Mouse (Mus musculus): ENCODE results near the gene Ephb1. TPM values are rescaled to one million over a fixed set of nuclear protein-coding genes. Genes with fewer than 3 reads are reported as not detected.

Gene Ephb1
- polyA plus RNA-seq, 1 experiment from 2014 or later, result 18.8 TPM

DNA sequence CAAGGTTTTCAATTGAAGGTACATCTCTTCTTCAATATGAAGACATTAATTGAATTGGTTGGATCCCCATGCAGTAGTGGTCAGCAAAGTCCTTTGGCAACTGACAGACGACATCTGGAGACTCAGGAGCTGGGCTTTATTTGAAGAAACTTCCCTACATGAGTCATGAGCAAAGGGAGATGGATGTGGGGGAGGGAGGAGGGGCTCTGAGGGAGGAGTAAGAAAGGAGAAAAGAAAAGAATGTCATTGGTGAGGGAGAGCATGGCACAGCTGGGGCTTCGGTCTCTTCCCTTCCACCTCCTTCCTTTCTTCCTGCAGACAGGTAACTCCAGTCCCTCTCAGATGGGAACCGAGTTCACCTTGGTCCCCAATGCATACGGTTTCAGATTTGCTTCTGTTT, 431.6 kb downstream of the Ephb1 start:
- H3K27ac ChIP-seq (ENCODE audit: low read depth, low read length), result no peak overlapping the region
- H3K36me3 ChIP-seq (ENCODE audit: control insufficient read depth, insufficient read depth, low read length), result no peaks in the 10 kb centered on the region
- no peaks in the 10 kb centered on the region for H3K27me3 ChIP-seq (ENCODE audit: control insufficient read depth, insufficient read depth, low read length)
- H3K9me3 ChIP-seq (ENCODE audit: control insufficient read depth, low read length), result no peaks in the 10 kb centered on the region
- H3K4me2 ChIP-seq, result no peak overlapping the region
- peak; percentile 64 for DNase-seq (ENCODE audit: low spot score, missing footprints)
- no peaks in the 10 kb centered on the region for H3K4me1 ChIP-seq (ENCODE audit: control insufficient read depth, insufficient read depth, low read length)
- WGBS, result 82% methylated on average over 4 of the region's 4 CpGs
- no peak overlapping the region for H3K4me3 ChIP-seq (ENCODE audit: low read depth, low read length)
- no peak for ATAC-seq (ENCODE audit: low FRiP score)
- no peak overlapping the region for H3K9ac ChIP-seq (ENCODE audit: low read length)

- no peaks in the 10 kb centered on the region for H3K9me3 ChIP-seq (ENCODE audit: control insufficient read depth, low read length)
- H3K4me1 ChIP-seq (ENCODE audit: control insufficient read depth, insufficient read depth, low read length), result no peaks in the 10 kb centered on the region
- H3K4me3 ChIP-seq (ENCODE audit: low read depth, low read length), result no peak overlapping the region
- H3K36me3 ChIP-seq (ENCODE audit: control insufficient read depth, insufficient read depth, low read length), result no peaks in the 10 kb centered on the region
- ATAC-seq (ENCODE audit: low FRiP score) (no peak), DNase-seq (ENCODE audit: low spot score, missing footprints) (peak; percentile 35)
- H3K9ac ChIP-seq (ENCODE audit: low read length), result no peak overlapping the region
- no peak overlapping the region for H3K4me2 ChIP-seq
- H3K27ac ChIP-seq (ENCODE audit: low read depth, low read length), result no peak overlapping the region
- H3K27me3 ChIP-seq (ENCODE audit: control insufficient read depth, insufficient read depth, low read length), result no peaks in the 10 kb centered on the region
- WGBS, result 84% methylated on average over 5 of the region's 5 CpGs
Observed at GRCm38 (mm10) chr9:101919324-101919723, 435.2 kb downstream of the Ephb1 start.

DNA sequence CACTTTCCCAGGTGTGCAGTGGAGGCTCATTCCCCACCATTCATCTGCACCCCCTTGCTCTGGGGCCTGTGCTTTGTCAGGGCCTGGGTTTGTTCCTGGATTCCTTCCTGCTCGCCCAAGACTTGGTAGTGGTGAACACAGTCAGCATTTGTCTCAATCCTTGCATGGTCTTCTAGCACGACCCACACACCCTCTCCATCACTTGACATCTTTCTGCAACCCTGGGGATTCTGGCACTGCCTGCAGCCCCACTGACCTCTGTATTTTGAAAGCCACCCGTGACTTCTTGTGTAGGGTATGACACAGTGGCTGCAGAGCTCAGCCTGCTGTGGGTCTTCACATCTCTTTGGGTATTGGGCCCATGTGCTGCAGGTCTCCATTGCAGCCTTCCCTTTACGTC, 435.7 kb downstream of the Ephb1 start:
- no peak for ATAC-seq (ENCODE audit: low FRiP score)
- Histone ChIP-seq H3K36me3 (ENCODE audit: control insufficient read depth, insufficient read depth, low read length) (no peaks in the 10 kb centered on the region), H3K4me1 (ENCODE audit: control insufficient read depth, insufficient read depth, low read length) (no peaks in the 10 kb centered on the region), H3K27me3 (ENCODE audit: control insufficient read depth, insufficient read depth, low read length) (no peaks in the 10 kb centered on the region), H3K4me3 (ENCODE audit: low read depth, low read length) (no peak overlapping the region), H3K4me2 (no peak overlapping the region), H3K27ac (ENCODE audit: low read depth, low read length) (no peak overlapping the region), H3K9me3 (ENCODE audit: control insufficient read depth, low read length) (no peaks in the 10 kb centered on the region), H3K9ac (ENCODE audit: low read length) (no peak overlapping the region)
- 80% methylated on average over 4 of the region's 4 CpGs for WGBS
- DNase-seq (ENCODE audit: low spot score, missing footprints), result peak; percentile 72

- WGBS, result 91% methylated on average over 2 of the region's 2 CpGs
- H3K9ac ChIP-seq (ENCODE audit: low read length), result no peak overlapping the region
- no peak overlapping the region for H3K4me3 ChIP-seq (ENCODE audit: low read depth, low read length)
- H3K27me3 ChIP-seq (ENCODE audit: control insufficient read depth, insufficient read depth, low read length), result no peaks in the 10 kb centered on the region
- no peak for ATAC-seq (ENCODE audit: low FRiP score)
- H3K9me3 ChIP-seq (ENCODE audit: control insufficient read depth, low read length), result no peaks in the 10 kb centered on the region
- no peak overlapping the region for H3K4me2 ChIP-seq
- no peaks in the 10 kb centered on the region for H3K36me3 ChIP-seq (ENCODE audit: control insufficient read depth, insufficient read depth, low read length)
- H3K27ac ChIP-seq (ENCODE audit: low read depth, low read length), result no peak overlapping the region
- no peaks in the 10 kb centered on the region for H3K4me1 ChIP-seq (ENCODE audit: control insufficient read depth, insufficient read depth, low read length)
- DNase-seq (ENCODE audit: low spot score, missing footprints), result peak; percentile 54
Observed at GRCm38 (mm10) chr9:101915082-101915481, 439.4 kb downstream of the Ephb1 start.

- H3K4me2 ChIP-seq, result no peak overlapping the region
Observed at GRCm38 (mm10) chr9:101911176-101911866, 443.2 kb downstream of the Ephb1 start.

GRCm38 (mm10) chr9:101909491-101909890, 445.0 kb downstream of the Ephb1 start:
- no peaks in the 10 kb centered on the region for H3K36me3 ChIP-seq (ENCODE audit: control insufficient read depth, insufficient read depth, low read length)
- no peaks in the 10 kb centered on the region for H3K27me3 ChIP-seq (ENCODE audit: control insufficient read depth, insufficient read depth, low read length)
- H3K4me3 ChIP-seq (ENCODE audit: low read depth, low read length), result no peak overlapping the region
- H3K27ac ChIP-seq (ENCODE audit: low read depth, low read length), result 0 out of 2 replicates have a peak overlapping the region, but pooled peaks have one; percentile 30
- no peak overlapping the region for H3K4me2 ChIP-seq
- DNase-seq (ENCODE audit: low spot score, missing footprints) (peak; percentile 85), ATAC-seq (ENCODE audit: low FRiP score) (no peak)
- 78% methylated on average over 4 of the region's 4 CpGs for WGBS
- 0 out of 2 replicates have a peak overlapping the region, but pooled peaks have one; percentile 11 for H3K9ac ChIP-seq (ENCODE audit: low read length)
- peaks cover 15% of the 10 kb centered on the region for H3K4me1 ChIP-seq (ENCODE audit: control insufficient read depth, insufficient read depth, low read length)
- H3K9me3 ChIP-seq (ENCODE audit: control insufficient read depth, low read length), result no peaks in the 10 kb centered on the region

More at GRCm38 (mm10) chr9:101911176-101911866, 443.2 kb downstream of the Ephb1 start:
- ATAC-seq (ENCODE audit: low FRiP score), result no peak
- no peak overlapping the region for H3K27ac ChIP-seq (ENCODE audit: low read depth, low read length)
- H3K4me3 ChIP-seq (ENCODE audit: low read depth, low read length), result no peak overlapping the region
- no peak for DNase-seq (ENCODE audit: low spot score, missing footprints)
- H3K27me3 ChIP-seq (ENCODE audit: control insufficient read depth, insufficient read depth, low read length), result no peaks in the 10 kb centered on the region
- WGBS, result 65% methylated on average over 9 of the region's 9 CpGs
- H3K9me3 ChIP-seq (ENCODE audit: control insufficient read depth, low read length), result no peaks in the 10 kb centered on the region
- peaks cover 15% of the 10 kb centered on the region for H3K4me1 ChIP-seq (ENCODE audit: control insufficient read depth, insufficient read depth, low read length)
- no peaks in the 10 kb centered on the region for H3K36me3 ChIP-seq (ENCODE audit: control insufficient read depth, insufficient read depth, low read length)
- no peak overlapping the region for H3K9ac ChIP-seq (ENCODE audit: low read length)

GRCm38 (mm10) chr9:101908849-101909248, 445.6 kb downstream of the Ephb1 start:
- WGBS, result 16% methylated on average over 5 of the region's 5 CpGs
- H3K27ac ChIP-seq (ENCODE audit: low read depth, low read length), result 0 out of 2 replicates have a peak overlapping the region, but pooled peaks have one; percentile 30
- DNase-seq (ENCODE audit: low spot score, missing footprints), result peak; percentile 94
- peaks cover 15% of the 10 kb centered on the region for H3K4me1 ChIP-seq (ENCODE audit: control insufficient read depth, insufficient read depth, low read length)
- H3K4me3 ChIP-seq (ENCODE audit: low read depth, low read length), result no peak overlapping the region
- no peak overlapping the region for H3K4me2 ChIP-seq
- no peaks in the 10 kb centered on the region for H3K36me3 ChIP-seq (ENCODE audit: control insufficient read depth, insufficient read depth, low read length)
- H3K27me3 ChIP-seq (ENCODE audit: control insufficient read depth, insufficient read depth, low read length), result no peaks in the 10 kb centered on the region
- no peak overlapping the region for H3K9ac ChIP-seq (ENCODE audit: low read length)
- peak; percentile 94 for ATAC-seq (ENCODE audit: low FRiP score)
- H3K9me3 ChIP-seq (ENCODE audit: control insufficient read depth, low read length), result no peaks in the 10 kb centered on the region

- no peak for DNase-seq (ENCODE audit: low spot score, missing footprints)
- WGBS, result 66% methylated on average over 6 of the region's 6 CpGs
Observed at GRCm38 (mm10) chr9:101907747-101908255, 446.7 kb downstream of the Ephb1 start.

DNA sequence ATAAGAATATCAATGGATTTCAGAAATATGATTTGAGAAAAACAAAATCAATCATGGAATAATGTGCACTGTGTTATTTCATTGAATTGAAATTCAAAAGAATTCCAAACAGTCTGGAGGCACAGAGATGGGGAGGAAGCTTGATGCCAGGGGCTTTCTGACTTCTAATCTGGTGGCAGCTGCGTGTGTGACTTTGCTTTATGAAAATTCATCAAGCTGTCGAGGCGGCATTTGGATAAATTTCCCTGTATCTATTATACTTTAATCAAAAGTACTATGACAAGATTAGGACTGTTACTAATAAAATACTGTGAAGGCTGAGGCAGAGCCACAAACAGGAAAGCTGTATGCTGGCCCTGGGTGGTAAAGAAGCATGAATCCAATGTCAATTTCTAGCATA, 451.1 kb downstream of the Ephb1 start:
- Histone ChIP-seq H3K27me3 (ENCODE audit: control insufficient read depth, insufficient read depth, low read length) (no peaks in the 10 kb centered on the region), H3K27ac (ENCODE audit: low read depth, low read length) (no peak overlapping the region), H3K9ac (ENCODE audit: low read length) (no peak overlapping the region), H3K9me3 (ENCODE audit: control insufficient read depth, low read length) (no peaks in the 10 kb centered on the region), H3K4me1 (ENCODE audit: control insufficient read depth, insufficient read depth, low read length) (peaks cover 3% of the 10 kb centered on the region; the same call in 1 of the 2 replicates), H3K36me3 (ENCODE audit: control insufficient read depth, insufficient read depth, low read length) (no peaks in the 10 kb centered on the region), H3K4me3 (ENCODE audit: low read depth, low read length) (no peak overlapping the region), H3K4me2 (no peak overlapping the region)
- WGBS, result 69% methylated on average over 3 of the region's 3 CpGs
- ATAC-seq (ENCODE audit: low FRiP score) (no peak), DNase-seq (ENCODE audit: low spot score, missing footprints) (peak; percentile 53)

More at GRCm38 (mm10) chr9:101907747-101908255, 446.7 kb downstream of the Ephb1 start:
- H3K27ac ChIP-seq (ENCODE audit: low read depth, low read length), result no peak overlapping the region
- H3K4me1 ChIP-seq (ENCODE audit: control insufficient read depth, insufficient read depth, low read length), result peaks cover 15% of the 10 kb centered on the region
- no peak overlapping the region for H3K4me2 ChIP-seq
- no peak overlapping the region for H3K9ac ChIP-seq (ENCODE audit: low read length)
- H3K4me3 ChIP-seq (ENCODE audit: low read depth, low read length), result no peak overlapping the region
- no peak for ATAC-seq (ENCODE audit: low FRiP score)
- no peaks in the 10 kb centered on the region for H3K27me3 ChIP-seq (ENCODE audit: control insufficient read depth, insufficient read depth, low read length)
- no peaks in the 10 kb centered on the region for H3K36me3 ChIP-seq (ENCODE audit: control insufficient read depth, insufficient read depth, low read length)
- no peaks in the 10 kb centered on the region for H3K9me3 ChIP-seq (ENCODE audit: control insufficient read depth, low read length)
